Mouse (Mus musculus) central nervous system, embryonic 14 days (tissue): ENCODE data around the gene Kntc1. TPM values are rescaled to one million over a fixed set of nuclear protein-coding genes. Genes with fewer than 3 reads are reported as not detected.

Experiments
- polyA plus RNA-seq: library from polyadenylated mRNA; depleted of rRNA; stranded (reverse); fragments of >200 nt; gene quantifications from 2 replicates; pipeline ENCODE4 v1.2.3, GENCODE M21; 2012; rRNA removed

Gene Kntc1
- 16.6 and 19.0 TPM in 2 replicates for polyA plus RNA-seq

DNA sequence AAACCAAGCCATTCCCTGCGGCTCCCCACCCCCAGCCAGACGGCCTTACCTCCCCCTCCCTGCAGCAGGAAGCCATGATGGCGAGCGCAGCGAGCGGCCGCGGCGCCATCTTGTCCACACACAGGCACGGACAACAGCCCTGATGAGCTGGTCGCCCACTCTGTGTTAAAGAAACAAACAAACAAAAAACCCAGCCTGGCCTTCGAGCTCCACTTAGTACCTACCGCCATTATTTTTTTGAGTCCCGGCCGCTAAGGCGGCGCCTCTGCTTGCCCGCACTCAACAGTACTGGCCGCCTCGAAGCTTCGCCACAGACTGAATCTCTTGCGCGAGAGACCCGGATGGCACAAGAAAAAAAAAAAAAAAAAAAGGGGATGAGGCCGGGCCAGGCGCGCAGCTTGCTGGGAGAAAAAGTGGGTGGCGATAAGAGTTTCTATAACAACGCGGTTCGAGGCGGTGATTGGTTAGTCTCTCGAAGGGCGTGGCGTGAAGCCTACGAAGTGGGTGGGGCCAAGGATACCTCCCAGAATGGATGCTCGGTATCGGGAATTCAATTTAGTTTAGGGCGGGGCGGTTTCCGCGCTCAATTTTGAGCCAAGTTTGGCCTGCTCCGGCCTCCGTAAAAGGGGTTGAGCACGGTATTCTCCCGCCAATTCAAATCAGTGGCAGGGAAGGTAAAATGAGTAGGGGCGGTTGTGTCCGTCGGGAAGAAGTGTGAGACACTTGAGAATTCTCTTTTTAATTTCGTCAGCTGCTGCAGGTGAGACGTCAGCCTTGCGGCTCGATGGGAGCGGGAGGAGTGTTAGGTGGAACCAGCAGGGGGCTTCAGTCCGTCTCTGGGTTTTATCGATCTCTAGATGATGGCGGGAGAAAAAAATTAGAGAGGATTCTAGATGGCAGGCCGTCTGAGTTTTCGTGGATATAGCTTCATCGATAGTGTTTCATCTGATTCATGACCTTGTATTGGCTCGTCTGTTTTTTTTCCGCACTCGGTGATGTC is at the start of gene Kntc1, which contains the start of gene Rsrc2:
Gene Kntc1, plus strand, starts transcription at position 652 of the 1,000 bp plus-strand sequence.
Gene Rsrc2, minus strand, starts transcription at position 350 of the 1,000 bp plus-strand sequence.

GRCm38 (mm10) chr5:123720328-123721311 is 28.9 kb upstream of the Kntc1 start, which contains the start of gene Zcchc8:
TSS of gene Zcchc8 (minus strand) at chr5:123721100.

GRCm38 (mm10) chr5:123865365-123865764 is 115.8 kb downstream of the Kntc1 start, which contains the start of gene Hcar2:
TSS of gene Hcar2 (minus strand) at chr5:123865499.

Other genes starting within 250 kb of the Kntc1 start
- gene B3gnt4, start 239.3 kb upstream of the Kntc1 start, polyA plus RNA-seq: 2.7 and 3.3 TPM in 2 replicates
- gene Diablo, start 225.5 kb upstream of the Kntc1 start, polyA plus RNA-seq: 106 and 107 TPM in 2 replicates
- gene Gm49027, start 224.2 kb upstream of the Kntc1 start, polyA plus RNA-seq: 9.2 and 11.4 TPM in 2 replicates
- 34.7 and 36.0 TPM in 2 replicates for gene Vps33a, start 176.7 kb upstream of the Kntc1 start, polyA plus RNA-seq
- gene Clip1, start 65.1 kb upstream of the Kntc1 start, polyA plus RNA-seq: 82.7 and 86.3 TPM in 2 replicates
- gene Zcchc8, start 28.6 kb upstream of the Kntc1 start, polyA plus RNA-seq: 85.6 and 91.2 TPM in 2 replicates
- gene Rsrc2, start 302 bp upstream of the Kntc1 start, polyA plus RNA-seq: 136 and 152 TPM in 2 replicates
- gene Hcar2, start 115.8 kb downstream of the Kntc1 start, polyA plus RNA-seq: 0.07 and 0.31 TPM in 2 replicates
- 0.32 and 0.34 TPM in 2 replicates for gene Hcar1, start 130.3 kb downstream of the Kntc1 start, polyA plus RNA-seq
- 75.0 and 82.4 TPM in 2 replicates for gene Denr, start 157.5 kb downstream of the Kntc1 start, polyA plus RNA-seq
- 1.7 and 3.1 TPM in 2 replicates for gene Gm43518, start 177.7 kb downstream of the Kntc1 start, polyA plus RNA-seq
- 6.9 and 7.0 TPM in 2 replicates for gene Ccdc62, start 181.0 kb downstream of the Kntc1 start, polyA plus RNA-seq
- gene Hip1r, start 223.9 kb downstream of the Kntc1 start, polyA plus RNA-seq: 21.5 and 22.6 TPM in 2 replicates